Mouse (Mus musculus) olfactory bulb, adult 2 months (tissue): ENCODE measurements around the gene Gm13285.
"Not testable (repeated sequence)": the region's sequence is repeated elsewhere in the genome, so short reads cannot be mapped to it uniquely, and the experiment has no call there.

Experiments
- CTCF ChIP-seq: fragments of 200-500 bp; IDR thresholded peaks from 2 replicates; pipeline ENCODE4 v1.5.1; 2012; ENCODE audit warnings: low read depth, mild to moderate bottlenecking, low read length, moderate library complexity; ENCODE audit not compliant: insufficient read depth
- POLR2A ChIP-seq: fragments of 200-500 bp; IDR thresholded peaks from 2 replicates; pipeline ENCODE4 v1.6.1; 2012; ENCODE audit warnings: mild to moderate bottlenecking, low read depth, low read length, moderate library complexity; ENCODE audit not compliant: insufficient read depth

DNA sequence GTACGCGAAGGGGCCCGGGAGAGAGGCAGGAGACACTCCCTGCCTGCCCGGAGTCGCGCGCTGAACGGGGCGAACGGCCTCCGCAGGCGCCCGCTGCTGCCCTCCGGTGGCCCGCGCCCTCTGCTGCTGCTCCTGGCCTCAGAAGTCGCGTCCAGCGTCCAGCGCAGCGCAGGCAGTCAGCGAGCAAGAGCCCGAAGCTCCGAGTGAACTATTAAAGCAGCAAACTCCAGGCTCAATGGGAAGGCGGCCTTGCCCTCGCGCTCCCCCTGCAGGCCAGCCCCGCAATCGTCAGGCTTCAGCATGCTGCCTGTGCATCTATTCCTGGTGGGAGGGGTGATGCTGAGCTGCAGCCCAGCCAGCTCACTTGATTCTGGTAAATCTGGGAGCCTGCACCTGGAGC is 22.8 kb upstream of the Gm13285 start, which contains the start of gene Gm13289:
- not testable (repeated sequence) for TF ChIP-seq POLR2A, CTCF
